Mouse (Mus musculus) gonadal fat pad, adult 2 months (tissue): ENCODE results near the gene D7Ertd443e. TPM values are rescaled to one million over a fixed set of nuclear protein-coding genes. Genes with fewer than 3 reads are reported as not detected.

Experiments used
- DNase-seq: peaks from one replicate; pipeline ENCODE4 v3.0.0-alpha.2; 2012; ENCODE audit warnings: low read depth
- polyA plus RNA-seq: library from polyadenylated mRNA; depleted of rRNA; stranded (reverse); fragments of >200 nt; gene quantifications from 2 replicates; pipeline ENCODE4 v1.2.3, GENCODE M21; 2012; rRNA removed

Gene D7Ertd443e
- polyA plus RNA-seq, 1 experiment: 0.19 TPM

- no peak for DNase-seq
Measured at GRCm38 (mm10) chr7:134227773-134228455, 157.5 kb downstream of the D7Ertd443e start.

- no peak for DNase-seq
Measured at GRCm38 (mm10) chr7:134227101-134227500, 158.4 kb downstream of the D7Ertd443e start.

DNA sequence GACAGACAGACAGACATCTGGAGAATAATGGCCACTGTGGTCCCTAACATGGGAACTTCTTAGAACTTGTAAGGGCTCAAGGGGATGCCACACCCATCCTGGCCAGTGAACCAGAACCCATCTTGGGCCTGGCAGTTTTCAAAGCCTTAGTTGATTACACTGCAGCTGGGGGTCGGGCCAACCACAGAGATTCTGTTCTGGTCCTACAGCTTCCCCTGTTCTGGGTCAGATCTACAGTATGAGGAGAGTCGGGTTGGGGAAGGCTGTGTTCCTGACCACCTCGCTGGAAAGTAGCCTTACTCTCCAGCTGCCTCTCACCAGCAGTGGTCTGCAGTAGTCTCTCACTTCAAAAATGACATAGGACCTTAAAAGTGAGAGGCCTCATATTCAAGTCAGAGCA, 159.2 kb downstream of the D7Ertd443e start:
- no peak for DNase-seq

DNA sequence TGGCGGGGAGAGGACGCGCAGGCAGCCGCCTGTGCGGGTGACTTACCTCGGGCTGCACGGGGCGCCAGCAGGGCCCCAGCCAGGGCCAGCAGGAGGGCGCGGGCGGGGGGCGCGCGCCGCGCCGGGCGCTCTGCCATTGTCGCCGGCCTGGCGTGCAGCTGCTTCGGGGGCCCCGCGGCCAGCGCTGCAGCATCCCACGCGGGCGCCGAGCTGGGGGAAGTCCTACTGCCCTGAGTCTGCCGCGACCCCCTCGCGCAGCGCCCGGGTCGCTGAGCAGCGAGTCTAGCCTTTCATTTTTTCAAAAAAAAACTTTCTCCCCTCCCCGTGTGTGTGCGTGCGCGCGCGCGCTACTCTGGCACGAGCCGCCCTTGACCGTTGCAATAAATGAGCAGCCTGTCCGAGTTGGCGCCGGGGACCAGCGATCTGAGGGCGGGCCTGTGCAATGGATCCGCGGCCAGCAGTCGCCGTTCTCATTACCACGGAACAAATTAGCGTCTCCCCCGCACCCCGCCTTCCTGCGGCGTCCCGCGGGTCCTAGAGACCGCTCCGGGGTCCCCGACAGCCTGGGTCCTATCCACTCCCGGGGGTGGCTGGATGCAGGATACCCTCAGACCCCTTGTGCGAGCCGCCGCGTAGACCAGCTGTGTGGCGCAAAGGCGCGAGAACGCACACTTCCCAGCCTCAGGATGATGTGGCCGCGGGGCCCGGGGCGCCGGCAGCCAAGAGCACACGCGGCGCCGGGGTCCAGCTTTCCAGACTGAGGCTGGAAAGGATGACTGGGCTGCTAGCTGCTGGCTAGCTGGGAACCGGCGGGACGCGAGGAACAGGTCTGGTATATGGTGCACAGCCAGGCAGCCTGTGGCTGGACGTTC, 160.5 kb downstream of the D7Ertd443e start:
- DNase-seq: no peak

DNA sequence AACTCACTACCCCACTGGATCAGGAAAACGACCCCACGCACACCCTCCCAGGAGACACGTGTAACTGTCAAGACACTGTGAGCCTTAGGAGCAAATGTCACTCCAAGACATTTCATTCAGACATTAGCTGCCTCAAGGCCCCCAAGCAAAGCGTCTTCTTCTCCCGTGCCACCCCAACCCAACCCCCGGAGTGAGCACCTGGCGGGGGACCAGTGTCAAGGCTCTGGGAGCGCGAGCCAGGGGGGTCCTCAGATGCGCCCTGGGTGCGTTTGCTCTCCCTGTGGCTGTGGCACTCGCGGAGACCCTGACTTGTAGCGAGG, 161.1 kb downstream of the D7Ertd443e start:
- DNase-seq: no peak

DNA sequence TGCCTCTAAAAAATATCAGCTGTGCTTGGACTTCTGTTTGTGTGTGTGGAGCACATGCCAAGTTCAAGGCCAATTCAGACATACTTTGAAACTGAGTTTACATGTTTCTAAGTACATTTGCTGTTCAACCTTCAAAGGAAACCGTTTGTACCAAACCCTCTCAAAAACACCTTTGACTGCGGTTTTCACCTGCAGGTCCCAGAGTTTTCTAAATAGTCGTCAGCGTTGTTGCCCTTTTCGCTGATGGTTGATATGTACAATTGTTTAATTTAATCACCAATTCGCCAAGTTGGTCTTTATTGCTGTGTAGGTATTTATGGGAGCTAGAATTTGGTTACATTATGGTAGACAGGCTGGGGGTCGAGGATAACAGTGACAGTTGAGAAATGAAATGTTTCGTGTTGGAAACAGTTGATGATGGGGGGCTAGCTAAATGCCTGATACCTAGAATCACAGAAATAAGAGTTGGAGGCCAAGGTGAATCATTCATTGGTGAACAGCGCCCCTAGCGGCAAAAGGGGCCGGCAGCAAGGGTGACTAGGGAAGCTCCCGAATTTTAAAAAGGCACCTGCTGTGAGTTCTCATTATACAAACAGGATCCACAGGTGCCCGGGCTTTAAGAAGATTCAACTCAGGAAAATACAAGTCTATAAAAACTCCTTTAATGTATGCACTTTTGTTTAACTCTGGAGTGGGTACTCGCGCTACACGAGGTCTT, 161.9 kb downstream of the D7Ertd443e start:
- no peak for DNase-seq

Other genes with a start within 250 kb of the D7Ertd443e start
- 4.9 and 6.6 TPM in 2 replicates for gene Adam12, start 153.5 kb downstream of the D7Ertd443e start, polyA plus RNA-seq